Comparison of ENCODE assay signal across 24 mouse cellular contexts in genomic region chr16:32783324-32784062, GRCm38 (mm10). TPM values are rescaled to one million over a fixed set of nuclear protein-coding genes. Genes with fewer than 3 reads are reported as not detected.
DNase-seq lines count a peak whose midpoint lies in the region; ATAC-seq and TF ChIP-seq lines count a peak whose summit lies in the region.
"Had no signal": no experiment of that assay in that cellular context is flagged by ENCODE, and none has a peak within 500 bp of the region (broad histone marks: within the 10 kb centered on the region; RNA-seq: fewer than 3 reads in every experiment).

No protein-coding gene starts in this region.

- H3K9ac ChIP-seq in forebrain, embryonic 14.5 days (ENCODE audit: low read length): no peak overlapping the region
- no peak overlapping the region for H3K9ac ChIP-seq in forebrain, embryonic 12.5 days
- no peak overlapping the region for H3K9ac ChIP-seq in lung, embryonic 14.5 days
- H3K9ac ChIP-seq in forebrain, embryonic 16.5 days (replicated peaks; ENCODE audit: low read depth, low read length): no peak overlapping the region
- no peak overlapping the region for H3K9ac ChIP-seq in midbrain, postnatal 0 days (replicated peaks; ENCODE audit: low read length, poor library complexity, severe bottlenecking)
- H3K9ac ChIP-seq: limb, embryonic 13.5 days had no signal

- peak; percentile 73 for ATAC-seq in forebrain, embryonic 14.5 days
- no peak for ATAC-seq in forebrain, embryonic 12.5 days (ENCODE audit: low FRiP score)
- ATAC-seq in lung, embryonic 14.5 days (ENCODE audit: insufficient read depth): peak; percentile 65; the same call in 1 of the 2 replicates
- ATAC-seq in forebrain, embryonic 16.5 days: peak; percentile 75
- ATAC-seq in midbrain, postnatal 0 days (ENCODE audit: low FRiP score): no peak
- no peak for ATAC-seq in inflammation-experienced regulatory T-cells, adult 6 months
- ATAC-seq: activated CD4-positive, CD25-positive, alpha-beta regulatory T cell, adult 4 months had no signal

- H3K36me3 ChIP-seq in forebrain, embryonic 14.5 days (ENCODE audit: control insufficient read depth, insufficient read depth, low read length): no peaks in the 10 kb centered on the region
- H3K36me3 ChIP-seq in forebrain, embryonic 12.5 days (replicated peaks): no peaks in the 10 kb centered on the region
- H3K36me3 ChIP-seq in lung, embryonic 14.5 days (ENCODE audit: insufficient read depth): no peaks in the 10 kb centered on the region
- no peaks in the 10 kb centered on the region for H3K36me3 ChIP-seq in forebrain, embryonic 16.5 days (ENCODE audit: control insufficient read depth, insufficient read depth)
- no peaks in the 10 kb centered on the region for H3K36me3 ChIP-seq in midbrain, postnatal 0 days (ENCODE audit: insufficient read depth, low read length)
- no peaks in the 10 kb centered on the region for H3K36me3 ChIP-seq in heart, embryonic 10.5 days
- H3K36me3 ChIP-seq: embryonic facial prominence, embryonic 10.5 days; limb, embryonic 13.5 days had no signal

- no peaks in the 10 kb centered on the region for H3K4me1 ChIP-seq in forebrain, embryonic 14.5 days (ENCODE audit: control insufficient read depth, insufficient read depth, low read length)
- H3K4me1 ChIP-seq in forebrain, embryonic 12.5 days: peaks cover 15% of the 10 kb centered on the region
- no peaks in the 10 kb centered on the region for H3K4me1 ChIP-seq in lung, embryonic 14.5 days (ENCODE audit: insufficient read depth)
- H3K4me1 ChIP-seq in forebrain, embryonic 16.5 days (replicated peaks; ENCODE audit: control insufficient read depth, insufficient read depth, low read length): peaks cover 3% of the 10 kb centered on the region; the same call in 1 of the 2 replicates
- no peaks in the 10 kb centered on the region for H3K4me1 ChIP-seq in midbrain, postnatal 0 days (ENCODE audit: insufficient read depth, low read length)
- H3K4me1 ChIP-seq in heart, embryonic 10.5 days: peaks cover 5% of the 10 kb centered on the region
- H3K4me1 ChIP-seq: limb, embryonic 13.5 days had no signal

- no peaks in the 10 kb centered on the region for H3K27me3 ChIP-seq in forebrain, embryonic 14.5 days (replicated peaks; ENCODE audit: control insufficient read depth, insufficient read depth, low read length)
- H3K27me3 ChIP-seq in forebrain, embryonic 12.5 days: no peaks in the 10 kb centered on the region
- no peaks in the 10 kb centered on the region for H3K27me3 ChIP-seq in lung, embryonic 14.5 days (ENCODE audit: insufficient read depth, low read length)
- H3K27me3 ChIP-seq in forebrain, embryonic 16.5 days (replicated peaks; ENCODE audit: control insufficient read depth, insufficient read depth, low read length): no peaks in the 10 kb centered on the region
- no peaks in the 10 kb centered on the region for H3K27me3 ChIP-seq in midbrain, postnatal 0 days (ENCODE audit: insufficient read depth, low read length)
- no peaks in the 10 kb centered on the region for H3K27me3 ChIP-seq in heart, embryonic 10.5 days (ENCODE audit: insufficient read depth, poor library complexity, severe bottlenecking)
- H3K27me3 ChIP-seq: limb, embryonic 13.5 days had no signal

- H3K9me3 ChIP-seq in forebrain, embryonic 14.5 days (replicated peaks; ENCODE audit: control insufficient read depth, low read length): no peaks in the 10 kb centered on the region
- no peaks in the 10 kb centered on the region for H3K9me3 ChIP-seq in forebrain, embryonic 12.5 days
- no peaks in the 10 kb centered on the region for H3K9me3 ChIP-seq in lung, embryonic 14.5 days (ENCODE audit: low read depth, low read length)
- no peaks in the 10 kb centered on the region for H3K9me3 ChIP-seq in forebrain, embryonic 16.5 days (ENCODE audit: control insufficient read depth, low read length)
- no peaks in the 10 kb centered on the region for H3K9me3 ChIP-seq in midbrain, postnatal 0 days (ENCODE audit: low read length)
- peaks cover 2% of the 10 kb centered on the region for H3K9me3 ChIP-seq in heart, embryonic 10.5 days

- DNase-seq in forebrain, embryonic 14.5 days (ENCODE audit: low spot score): peak; percentile 69
- peak; percentile 44 for DNase-seq in lung, embryonic 14.5 days
- no peak for DNase-seq in lung, adult 18-20 months
- DNase-seq in midbrain, postnatal 0 days (ENCODE audit: low spot score): peak; percentile 10
- no peak for DNase-seq in heart, embryonic 10.5 days (ENCODE audit: low spot score)
- DNase-seq: adrenal gland, postnatal 36 days; cerebellum, postnatal 14 days; heart, adult 2 months; kidney, adult 11 months; kidney, postnatal 25 days; layer of hippocampus, adult 9-11 months; right cerebral cortex, adult 18-20 months; spleen, adult 18-20 months; thymus, postnatal 14 days had no signal

- WGBS in forebrain, embryonic 14.5 days: 49% methylated on average over 5 of the region's 5 CpGs
- WGBS in forebrain, embryonic 12.5 days: 60% methylated on average over 5 of the region's 5 CpGs
- WGBS in lung, embryonic 14.5 days: 43% methylated on average over 5 of the region's 5 CpGs
- WGBS in forebrain, embryonic 16.5 days: 38% methylated on average over 5 of the region's 5 CpGs
- 53% methylated on average over 5 of the region's 5 CpGs for WGBS in midbrain, postnatal 0 days
- WGBS in heart, embryonic 10.5 days: 67% methylated on average over 5 of the region's 5 CpGs

- no peak overlapping the region for H3K4me3 ChIP-seq in forebrain, embryonic 14.5 days (ENCODE audit: low read depth, low read length)
- H3K4me3 ChIP-seq in forebrain, embryonic 12.5 days (replicated peaks): no peak overlapping the region
- no peak overlapping the region for H3K4me3 ChIP-seq in lung, embryonic 14.5 days (ENCODE audit: low read depth, low read length)
- H3K4me3 ChIP-seq in forebrain, embryonic 16.5 days (replicated peaks; ENCODE audit: low read length): no peak overlapping the region
- H3K4me3 ChIP-seq in midbrain, postnatal 0 days (ENCODE audit: low read depth, low read length): no peak overlapping the region
- no peak overlapping the region for H3K4me3 ChIP-seq in heart, embryonic 10.5 days
- H3K4me3 ChIP-seq: embryonic facial prominence, embryonic 10.5 days; erythroblast, embryonic 14.5 days; heart, adult 2 months; limb, embryonic 13.5 days had no signal

- no peak overlapping the region; the same call in 1 of the 2 replicates for H3K27ac ChIP-seq in forebrain, embryonic 14.5 days (ENCODE audit: low read depth, low read length)
- no peak overlapping the region for H3K27ac ChIP-seq in forebrain, embryonic 12.5 days
- H3K27ac ChIP-seq in lung, embryonic 14.5 days (ENCODE audit: low read depth): no peak overlapping the region; the same call in 1 of the 2 replicates
- no peak overlapping the region for H3K27ac ChIP-seq in forebrain, embryonic 16.5 days (ENCODE audit: low read length)
- no peak overlapping the region for H3K27ac ChIP-seq in midbrain, postnatal 0 days (ENCODE audit: low read depth, low read length)
- H3K27ac ChIP-seq in heart, embryonic 10.5 days: no peak overlapping the region
- H3K27ac ChIP-seq: embryonic facial prominence, embryonic 10.5 days; heart, adult 2 months; limb, embryonic 13.5 days had no signal

- no peak for TF ChIP-seq CTCF in lung, embryonic 14.5 days (IDR thresholded peaks at IDR 0.05; ENCODE audit: low read depth)
- no peak for TF ChIP-seq CTCF in midbrain, postnatal 0 days (IDR thresholded peaks at IDR 0.05)

- no peak overlapping the region for H3K4me2 ChIP-seq in forebrain, embryonic 14.5 days (ENCODE audit: low read length)
- H3K4me2 ChIP-seq in forebrain, embryonic 12.5 days: no peak overlapping the region
- no peak overlapping the region for H3K4me2 ChIP-seq in lung, embryonic 14.5 days
- no peak overlapping the region for H3K4me2 ChIP-seq in forebrain, embryonic 16.5 days (ENCODE audit: low read length)
- H3K4me2 ChIP-seq in midbrain, postnatal 0 days (ENCODE audit: low read depth, low read length, poor library complexity, severe bottlenecking): no peak overlapping the region
- H3K4me2 ChIP-seq: limb, embryonic 13.5 days had no signal

RNA-seq across cellular contexts. Expression of gene Muc20, which starts 13.7 kb away (rescaled TPM):
- not detected in 2 replicates for polyA plus RNA-seq in forebrain, embryonic 14.5 days (2014; fragmentation: Nextera tagmentation; extraction: Ambion mirVana)
- not detected in 2 replicates for polyA plus RNA-seq in forebrain, embryonic 12.5 days (2016; fragmentation: Nextera tagmentation; extraction: Ambion mirVana)
- polyA plus RNA-seq in lung, embryonic 14.5 days (2014; fragmentation: Nextera tagmentation; extraction: Ambion mirVana): not detected in 2 replicates
- polyA plus RNA-seq in forebrain, embryonic 16.5 days (2015; fragmentation: Nextera tagmentation; extraction: Ambion mirVana): not detected in 2 replicates
- 0.09 and 0.22 TPM in 2 replicates for total RNA-seq in midbrain, postnatal 0 days (2014; rRNA removed)
- 0.07 TPM in 1 of 2 replicates, not detected in the other for polyA plus RNA-seq in midbrain, postnatal 0 days (2015; fragmentation: Nextera tagmentation; extraction: Ambion mirVana)
- polyA plus RNA-seq in heart, embryonic 10.5 days (2016; fragmentation: Nextera tagmentation; extraction: Ambion mirVana): 0.07 and 0.19 TPM in 2 replicates
- polyA plus RNA-seq in inflammation-experienced regulatory T-cells, adult 6 months (2017; shearing (Covaris generic)): 1 to 10 TPM in 1 of 3 experiments, not detected in 2; 2.3 TPM
- total RNA-seq: adrenal gland, postnatal 36 days; megakaryocyte progenitor cell, adult 5-6 weeks had no signal
- polyA plus RNA-seq: embryonic facial prominence, embryonic 10.5 days; heart, postnatal 0 days; limb, embryonic 13.5 days had no signal

RNA-seq across cellular contexts. Expression of gene Smbd1, which starts 26.8 kb away (rescaled TPM):
- polyA plus RNA-seq in forebrain, embryonic 14.5 days (2014; fragmentation: Nextera tagmentation; extraction: Ambion mirVana): not detected in 2 replicates
- not detected in 2 replicates for polyA plus RNA-seq in forebrain, embryonic 12.5 days (2016; fragmentation: Nextera tagmentation; extraction: Ambion mirVana)
- not detected in 2 replicates for polyA plus RNA-seq in lung, embryonic 14.5 days (2014; fragmentation: Nextera tagmentation; extraction: Ambion mirVana)
- polyA plus RNA-seq in forebrain, embryonic 16.5 days (2015; fragmentation: Nextera tagmentation; extraction: Ambion mirVana): not detected in 2 replicates
- not detected in 2 replicates for total RNA-seq in midbrain, postnatal 0 days (2014; rRNA removed)
- not detected in 2 replicates for polyA plus RNA-seq in midbrain, postnatal 0 days (2015; fragmentation: Nextera tagmentation; extraction: Ambion mirVana)
- polyA plus RNA-seq in heart, embryonic 10.5 days (2016; fragmentation: Nextera tagmentation; extraction: Ambion mirVana): not detected in 2 replicates
- not detected for polyA plus RNA-seq in inflammation-experienced regulatory T-cells, adult 6 months (2017; shearing (Covaris generic))
- total RNA-seq: adrenal gland, postnatal 36 days; heart, adult 2 months; megakaryocyte progenitor cell, adult 5-6 weeks; neutrophil, adult 5-6 weeks had no signal
- polyA plus RNA-seq: activated CD4-positive, CD25-positive, alpha-beta regulatory T cell, adult 4 months; embryonic facial prominence, embryonic 10.5 days; erythroblast, embryonic 14.5 days; heart, adult 2 months; heart, postnatal 0 days; limb, embryonic 13.5 days had no signal

RNA-seq across cellular contexts. Expression of gene Muc4, which starts 47.8 kb away (rescaled TPM):
- polyA plus RNA-seq in forebrain, embryonic 14.5 days (2014; fragmentation: Nextera tagmentation; extraction: Ambion mirVana): not detected in 2 replicates
- polyA plus RNA-seq in forebrain, embryonic 12.5 days (2016; fragmentation: Nextera tagmentation; extraction: Ambion mirVana): 0.19 and 0.28 TPM in 2 replicates
- 0.67 and 0.93 TPM in 2 replicates for polyA plus RNA-seq in lung, embryonic 14.5 days (2014; fragmentation: Nextera tagmentation; extraction: Ambion mirVana)
- not detected in 2 replicates for polyA plus RNA-seq in forebrain, embryonic 16.5 days (2015; fragmentation: Nextera tagmentation; extraction: Ambion mirVana)
- 0.05 TPM in 1 of 2 replicates, not detected in the other for total RNA-seq in midbrain, postnatal 0 days (2014; rRNA removed)
- not detected in 2 replicates for polyA plus RNA-seq in midbrain, postnatal 0 days (2015; fragmentation: Nextera tagmentation; extraction: Ambion mirVana)
- 0.31 and 0.79 TPM in 2 replicates for polyA plus RNA-seq in heart, embryonic 10.5 days (2016; fragmentation: Nextera tagmentation; extraction: Ambion mirVana)
- polyA plus RNA-seq in inflammation-experienced regulatory T-cells, adult 6 months (2017; shearing (Covaris generic)): under 1 TPM in 1 of 3 experiments, not detected in 2; 0.05 TPM
- total RNA-seq: adrenal gland, postnatal 36 days; megakaryocyte progenitor cell, adult 5-6 weeks had no signal
- polyA plus RNA-seq: activated CD4-positive, CD25-positive, alpha-beta regulatory T cell, adult 4 months; erythroblast, embryonic 14.5 days; heart, postnatal 0 days; limb, embryonic 13.5 days had no signal

Comparison
In these comparisons a context has a peak if more than half of its experiments do, and no peak if none do; other contexts are left out.
1. ATAC-seq: peak in forebrain, embryonic 14.5 days (single experiment), lung, embryonic 14.5 days (single experiment) and forebrain, embryonic 16.5 days (single experiment); none in forebrain, embryonic 12.5 days (single experiment), midbrain, postnatal 0 days (single experiment) and inflammation-experienced regulatory T-cells, adult 6 months (single experiment).
2. DNase-seq: peak in forebrain, embryonic 14.5 days (single experiment), lung, embryonic 14.5 days (single experiment) and midbrain, postnatal 0 days (single experiment); none in lung, adult 18-20 months (0 of 2) and heart, embryonic 10.5 days (single experiment).